ENCODE assay signal across 11 mouse cellular contexts in the genomic region with DNA sequence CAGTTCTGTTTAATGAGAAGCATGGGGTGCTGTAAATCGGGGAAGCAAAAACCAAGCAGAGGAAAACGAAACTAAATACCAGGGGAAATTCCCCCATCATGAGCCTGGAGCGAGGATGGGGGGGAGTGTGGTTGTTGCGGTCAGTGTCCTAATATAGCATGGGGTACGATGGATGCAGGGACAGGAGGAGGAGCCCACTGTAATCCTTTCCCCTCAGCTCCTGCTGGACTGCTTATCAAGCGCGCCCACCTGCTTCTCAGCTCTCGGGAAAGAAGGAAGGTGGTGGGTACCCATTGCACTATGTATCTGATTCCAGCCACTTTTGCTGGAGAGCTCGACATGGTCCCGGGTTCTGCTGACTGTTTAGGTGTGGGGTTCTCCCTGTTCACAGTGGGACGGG.
DNase-seq lines count a peak whose midpoint lies in the region; ATAC-seq and TF ChIP-seq lines count a peak whose summit lies in the region.
"Had no signal": no experiment of that assay in that cellular context is flagged by ENCODE, and none has a peak within 500 bp of the region (broad histone marks: within the 10 kb centered on the region; RNA-seq: fewer than 3 reads in every experiment).

No protein-coding gene starts in this region.

- no peak for TF ChIP-seq CTCF in left cerebral cortex, adult 2 months (IDR thresholded peaks at IDR 0.05)

- intact Hi-C loops in left cerebral cortex, adult 2 months (cut with DNase I) = loop anchor here (1.0 to 5.0 kb wide), 2 partner anchors 19 to 138 kb away; no protein-coding TSS in a partner anchor

- H3K27ac ChIP-seq in left cerebral cortex, adult 2 months = peak overlapping the region; percentile 90
- H3K27ac ChIP-seq: forebrain, embryonic 12.5 days had no signal

- DNase-seq in left cerebral cortex, adult 2 months (ENCODE audit: extremely low spot score in 1 of 2, low spot score in 2 of 2) = no peak
- DNase-seq in left cerebral cortex, adult 18-20 months (ENCODE audit: low spot score in 2 of 2) = no peak
- DNase-seq in liver = peak; percentile 88
- DNase-seq in spleen, postnatal 4 days (ENCODE audit: low spot score in 2 of 2) = peak; percentile 60 to 77
- no peak for DNase-seq in testis, postnatal 14 days (ENCODE audit: low spot score)
- no peak for DNase-seq in lung, postnatal 4 days
- no peak for DNase-seq in gastrocnemius, postnatal 10 days

- peak; percentile 84 for ATAC-seq in common myeloid progenitor, adult 5-6 weeks (replicated peaks; ENCODE audit: low read depth, poor library complexity, severe bottlenecking)
- ATAC-seq: hindbrain, embryonic 16.5 days; midbrain, embryonic 16.5 days had no signal

- H3K4me3 ChIP-seq in left cerebral cortex, adult 2 months = no peak overlapping the region
- H3K4me3 ChIP-seq: forebrain, embryonic 12.5 days had no signal

Comparison
In these comparisons a context has a peak if more than half of its experiments do, and no peak if none do; other contexts are left out.
1. DNase-seq: peak in liver (single experiment) and spleen, postnatal 4 days (2 of 2); none in left cerebral cortex, adult 2 months (0 of 2), left cerebral cortex, adult 18-20 months (0 of 2), testis, postnatal 14 days (single experiment), lung, postnatal 4 days (0 of 2) and gastrocnemius, postnatal 10 days (single experiment).